ENCODE assay signal across 8 mouse cellular contexts in genomic region chr5:90222937-90223336, GRCm38 (mm10). TPM values are rescaled to one million over a fixed set of nuclear protein-coding genes. Genes with fewer than 3 reads are reported as not detected.
A peak's percentile ranks its signal among the peaks of the same experiment; 100 is the strongest.
DNase-seq lines count a peak whose midpoint lies in the region; ATAC-seq and TF ChIP-seq lines count a peak whose summit lies in the region.

No protein-coding gene starts in this region.

- no peaks in the 10 kb centered on the region for H3K9me3 ChIP-seq in lung, postnatal 0 days (ENCODE audit: low read length)
- H3K9me3 ChIP-seq in embryonic facial prominence, embryonic 12.5 days = no peaks in the 10 kb centered on the region
- H3K9me3 ChIP-seq in intestine, postnatal 0 days (ENCODE audit: control insufficient read depth) = no peaks in the 10 kb centered on the region
- H3K9me3 ChIP-seq in stomach, embryonic 14.5 days (ENCODE audit: control insufficient read depth, low read depth, low read length) = no peaks in the 10 kb centered on the region

- no peak for TF ChIP-seq EP300 in lung, postnatal 0 days (IDR thresholded peaks at IDR 0.05)

- H3K4me2 ChIP-seq in lung, postnatal 0 days (replicated peaks; ENCODE audit: low read depth, low read length) = peak overlapping the region; percentile 78
- H3K4me2 ChIP-seq in embryonic facial prominence, embryonic 12.5 days (replicated peaks) = peak overlapping the region; percentile 50
- peak overlapping the region; percentile 74 for H3K4me2 ChIP-seq in intestine, postnatal 0 days (replicated peaks; ENCODE audit: low read depth)
- H3K4me2 ChIP-seq in stomach, embryonic 14.5 days (replicated peaks; ENCODE audit: low read depth, low read length) = peak overlapping the region; percentile 67

- H3K27ac ChIP-seq in lung, postnatal 0 days (ENCODE audit: low read length) = no peak overlapping the region
- H3K27ac ChIP-seq in embryonic facial prominence, embryonic 12.5 days = no peak overlapping the region
- no peak overlapping the region for H3K27ac ChIP-seq in intestine, postnatal 0 days (ENCODE audit: low read depth, low read length)
- no peak overlapping the region for H3K27ac ChIP-seq in stomach, embryonic 14.5 days (ENCODE audit: low read length)

- ATAC-seq in lung, postnatal 0 days = no peak
- no peak for ATAC-seq in embryonic facial prominence, embryonic 12.5 days (ENCODE audit: insufficient number of reproducible peaks, insufficient read depth, low FRiP score, low TSS enrichment)
- no peak for ATAC-seq in intestine, postnatal 0 days
- no peak for ATAC-seq in stomach, embryonic 14.5 days (ENCODE audit: insufficient number of reproducible peaks, insufficient read depth, low FRiP score, low read depth)
- ATAC-seq in cerebellum, adult (ENCODE audit: insufficient number of reproducible peaks, low FRiP score, low TSS enrichment) = no peak

- 31% methylated on average over 3 of the region's 3 CpGs for WGBS in lung, postnatal 0 days
- 27% methylated on average over 3 of the region's 3 CpGs for WGBS in embryonic facial prominence, embryonic 12.5 days
- 30% methylated on average over 3 of the region's 3 CpGs for WGBS in intestine, postnatal 0 days
- 34% methylated on average over 3 of the region's 3 CpGs for WGBS in stomach, embryonic 14.5 days

- intact Hi-C loops in gastrocnemius, postnatal 14 days (cut with DNase I; ENCODE audit: low total_unique reads) = loop anchor here (5.0 kb wide), 1 partner anchor 144 kb away; the partner anchor contains the start of genes Ankrd17 and Gm9958

- H3K36me3 ChIP-seq in lung, postnatal 0 days (ENCODE audit: insufficient read depth, low read length) = peaks cover 14% of the 10 kb centered on the region
- peaks cover 35% of the 10 kb centered on the region for H3K36me3 ChIP-seq in embryonic facial prominence, embryonic 12.5 days
- peaks cover 45% of the 10 kb centered on the region for H3K36me3 ChIP-seq in intestine, postnatal 0 days (ENCODE audit: control insufficient read depth, insufficient read depth)
- peaks cover 33% of the 10 kb centered on the region for H3K36me3 ChIP-seq in stomach, embryonic 14.5 days (ENCODE audit: control insufficient read depth, insufficient read depth, low read length)

- H3K4me1 ChIP-seq in lung, postnatal 0 days (ENCODE audit: insufficient read depth, low read depth, low read length) = peaks cover 6% of the 10 kb centered on the region; the same call in 1 of the 2 replicates
- peaks cover 10% of the 10 kb centered on the region for H3K4me1 ChIP-seq in embryonic facial prominence, embryonic 12.5 days
- H3K4me1 ChIP-seq in intestine, postnatal 0 days (replicated peaks; ENCODE audit: control insufficient read depth, insufficient read depth, low read length) = no peaks in the 10 kb centered on the region; the same call in 1 of the 2 replicates
- H3K4me1 ChIP-seq in stomach, embryonic 14.5 days (ENCODE audit: control insufficient read depth, insufficient read depth, low read length) = peaks cover 7% of the 10 kb centered on the region

- TF ChIP-seq CTCF in lung, postnatal 0 days (IDR thresholded peaks at IDR 0.05) = no peak
- no peak for TF ChIP-seq CTCF in intestine, postnatal 0 days (IDR thresholded peaks at IDR 0.05; ENCODE audit: low read depth)

- no peaks in the 10 kb centered on the region for H3K27me3 ChIP-seq in lung, postnatal 0 days (replicated peaks; ENCODE audit: insufficient read depth, low read length)
- no peaks in the 10 kb centered on the region for H3K27me3 ChIP-seq in embryonic facial prominence, embryonic 12.5 days
- no peaks in the 10 kb centered on the region for H3K27me3 ChIP-seq in intestine, postnatal 0 days (replicated peaks; ENCODE audit: control insufficient read depth, insufficient read depth, low read length)
- no peaks in the 10 kb centered on the region for H3K27me3 ChIP-seq in stomach, embryonic 14.5 days (ENCODE audit: control insufficient read depth, insufficient read depth, low read length)

- peak overlapping the region; percentile 67; the same call in 1 of the 2 replicates for H3K9ac ChIP-seq in lung, postnatal 0 days (replicated peaks; ENCODE audit: low read depth)
- peak overlapping the region; percentile 75 for H3K9ac ChIP-seq in embryonic facial prominence, embryonic 12.5 days
- 0 out of 2 replicates have a peak overlapping the region, but pooled peaks have one; percentile 81 for H3K9ac ChIP-seq in intestine, postnatal 0 days (ENCODE audit: low read depth, low read length)
- peak overlapping the region; percentile 82; the same call in 1 of the 2 replicates for H3K9ac ChIP-seq in stomach, embryonic 14.5 days (replicated peaks; ENCODE audit: low read depth, low read length)

- peak overlapping the region; percentile 66 for H3K4me3 ChIP-seq in lung, postnatal 0 days (ENCODE audit: low read depth, low read length)
- peak overlapping the region; percentile 67 for H3K4me3 ChIP-seq in embryonic facial prominence, embryonic 12.5 days
- H3K4me3 ChIP-seq in intestine, postnatal 0 days (ENCODE audit: low read depth, low read length) = peak overlapping the region; percentile 79
- peak overlapping the region; percentile 90 for H3K4me3 ChIP-seq in stomach, embryonic 14.5 days (ENCODE audit: low read depth, low read length)

- no peak for DNase-seq in lung, postnatal 0 days (ENCODE audit: low spot score)
- no peak for DNase-seq in lung, postnatal 36 days
- no peak for DNase-seq in gastrocnemius, postnatal 14 days
- no peak for DNase-seq in right cerebral cortex, adult 2 months (ENCODE audit: low spot score in 2 of 2)

RNA-seq across cellular contexts. Expression of gene Cox18, which starts 0.9 kb away (rescaled TPM):
- polyA plus RNA-seq in lung, postnatal 0 days (2015; fragmentation: Nextera tagmentation; extraction: Ambion mirVana) = 18.7 and 20.9 TPM in 2 replicates
- polyA plus RNA-seq in embryonic facial prominence, embryonic 12.5 days (2016; fragmentation: Nextera tagmentation; extraction: Ambion mirVana) = 35.5 and 39.6 TPM in 2 replicates
- 17.0 TPM in 2 replicates for polyA plus RNA-seq in intestine, postnatal 0 days (2015; fragmentation: Nextera tagmentation; extraction: Ambion mirVana)
- 34.5 and 39.3 TPM in 2 replicates for polyA plus RNA-seq in stomach, embryonic 14.5 days (2014; fragmentation: Nextera tagmentation; extraction: Ambion mirVana)
- 1 to 10 TPM; 7.9 to 8.7 TPM for total RNA-seq in gastrocnemius, postnatal 14 days (2021)
